ENCODE assay signal across 21 mouse cellular contexts in genomic region chr5:129169090-129169489, GRCm38 (mm10).
DNase-seq lines count a peak whose midpoint lies in the region; ATAC-seq and TF ChIP-seq lines count a peak whose summit lies in the region.
"Had no signal": no experiment of that assay in that cellular context is flagged by ENCODE, and none has a peak within 500 bp of the region (broad histone marks: within the 10 kb centered on the region; RNA-seq: fewer than 3 reads in every experiment).

No protein-coding gene starts in this region.

- 77% methylated on average over 5 of the region's 5 CpGs for WGBS in forebrain, embryonic 13.5 days
- WGBS in forebrain, embryonic 15.5 days, result 80% methylated on average over 5 of the region's 5 CpGs
- 13% methylated on average over 5 of the region's 5 CpGs for WGBS in kidney, embryonic 16.5 days
- 45% methylated on average over 5 of the region's 5 CpGs for WGBS in kidney, adult 2 months
- WGBS in limb, embryonic 10.5 days, result 58% methylated on average over 5 of the region's 5 CpGs

- TF ChIP-seq CTCF in kidney, adult 2 months (conservative IDR thresholded peaks at IDR 0.05; ENCODE audit: insufficient read depth, insufficient read length, low read depth, low read length), result no peak
- TF ChIP-seq CTCF in E14TG2a.4 (conservative IDR thresholded peaks at IDR 0.05; ENCODE audit: low read length), result no peak

- H3K9me3 ChIP-seq in forebrain, embryonic 13.5 days (replicated peaks), result no peaks in the 10 kb centered on the region
- no peaks in the 10 kb centered on the region for H3K9me3 ChIP-seq in forebrain, embryonic 15.5 days
- no peaks in the 10 kb centered on the region for H3K9me3 ChIP-seq in kidney, embryonic 16.5 days (ENCODE audit: low read length)
- no peaks in the 10 kb centered on the region for H3K9me3 ChIP-seq in E14TG2a.4 (ENCODE audit: low read length)
- no peaks in the 10 kb centered on the region for H3K9me3 ChIP-seq in limb, embryonic 10.5 days (replicated peaks)
- H3K9me3 ChIP-seq: intestine, embryonic 15.5 days; liver, embryonic 13.5 days; lung, embryonic 15.5 days had no signal

- peaks cover 11% of the 10 kb centered on the region for H3K4me1 ChIP-seq in forebrain, embryonic 13.5 days
- H3K4me1 ChIP-seq in forebrain, embryonic 15.5 days, result no peaks in the 10 kb centered on the region
- peaks cover 31% of the 10 kb centered on the region for H3K4me1 ChIP-seq in kidney, embryonic 16.5 days (ENCODE audit: insufficient read depth, low read length)
- peaks cover under 1% of the 10 kb centered on the region; the same call in 1 of the 2 replicates for H3K4me1 ChIP-seq in kidney, adult 2 months (ENCODE audit: control insufficient read depth, insufficient read depth, low read length)
- peaks cover 63% of the 10 kb centered on the region for H3K4me1 ChIP-seq in E14TG2a.4 (replicated peaks; ENCODE audit: low read depth, low read length)
- H3K4me1 ChIP-seq in limb, embryonic 10.5 days, result peaks cover 32% of the 10 kb centered on the region
- H3K4me1 ChIP-seq: liver, embryonic 13.5 days had no signal

- no peaks in the 10 kb centered on the region for H3K36me3 ChIP-seq in forebrain, embryonic 13.5 days (ENCODE audit: poor library complexity, severe bottlenecking)
- no peaks in the 10 kb centered on the region for H3K36me3 ChIP-seq in forebrain, embryonic 15.5 days
- no peaks in the 10 kb centered on the region for H3K36me3 ChIP-seq in kidney, embryonic 16.5 days (ENCODE audit: insufficient read depth, low read length)
- no peaks in the 10 kb centered on the region for H3K36me3 ChIP-seq in kidney, adult 2 months (ENCODE audit: control insufficient read depth, insufficient read depth, low read length)
- H3K36me3 ChIP-seq in E14TG2a.4 (ENCODE audit: insufficient read depth, low read length), result no peaks in the 10 kb centered on the region
- no peaks in the 10 kb centered on the region for H3K36me3 ChIP-seq in limb, embryonic 10.5 days
- H3K36me3 ChIP-seq: intestine, embryonic 15.5 days; liver, embryonic 13.5 days; lung, embryonic 15.5 days had no signal

- H3K9ac ChIP-seq in forebrain, embryonic 13.5 days, result no peak overlapping the region
- no peak overlapping the region for H3K9ac ChIP-seq in forebrain, embryonic 15.5 days (replicated peaks)
- H3K9ac ChIP-seq in kidney, embryonic 16.5 days (replicated peaks; ENCODE audit: low read length), result no peak overlapping the region
- H3K9ac ChIP-seq: intestine, embryonic 15.5 days; liver, embryonic 13.5 days; lung, embryonic 15.5 days had no signal

- H3K27me3 ChIP-seq in forebrain, embryonic 13.5 days, result no peaks in the 10 kb centered on the region
- H3K27me3 ChIP-seq in forebrain, embryonic 15.5 days, result no peaks in the 10 kb centered on the region
- H3K27me3 ChIP-seq in kidney, embryonic 16.5 days (ENCODE audit: insufficient read depth, low read length), result no peaks in the 10 kb centered on the region
- H3K27me3 ChIP-seq in kidney, adult 2 months (replicated peaks; ENCODE audit: control insufficient read depth, insufficient read depth, low read length), result no peaks in the 10 kb centered on the region
- H3K27me3 ChIP-seq in E14TG2a.4 (ENCODE audit: insufficient read depth, low read length), result no peaks in the 10 kb centered on the region; the same call in 1 of the 2 replicates
- peaks cover 15% of the 10 kb centered on the region for H3K27me3 ChIP-seq in limb, embryonic 10.5 days (ENCODE audit: low read depth, poor library complexity, severe bottlenecking)
- H3K27me3 ChIP-seq: intestine, embryonic 15.5 days; liver, embryonic 13.5 days; lung, embryonic 15.5 days had no signal

- no peak overlapping the region for H3K4me2 ChIP-seq in forebrain, embryonic 13.5 days
- H3K4me2 ChIP-seq in forebrain, embryonic 15.5 days (replicated peaks), result no peak overlapping the region
- no peak overlapping the region for H3K4me2 ChIP-seq in kidney, embryonic 16.5 days (replicated peaks; ENCODE audit: low read depth, low read length)
- H3K4me2 ChIP-seq: intestine, embryonic 15.5 days; liver, embryonic 13.5 days; lung, embryonic 15.5 days had no signal

- DNase-seq in kidney, adult 2 months, result no peak
- no peak for DNase-seq in limb, embryonic 10.5 days (ENCODE audit: low spot score)
- no peak for DNase-seq in gastrocnemius, postnatal 25 days
- DNase-seq: B cell, adult 2 months; cerebellum, adult 18-20 months; cerebellum, postnatal 36 days; gastrocnemius, postnatal 14 days; kidney, postnatal 36 days; layer of hippocampus, adult 9-11 months; left cerebral cortex, postnatal 4 days; liver, embryonic 13.5 days; retina, postnatal 1 day; thymus, adult 2 months had no signal

- ATAC-seq in forebrain, embryonic 13.5 days, result no peak
- ATAC-seq in forebrain, embryonic 15.5 days (replicated peaks), result no peak
- ATAC-seq in kidney, embryonic 16.5 days (ENCODE audit: low FRiP score, low TSS enrichment), result peak; percentile 41; the same call in 1 of the 2 replicates
- ATAC-seq: intestine, embryonic 15.5 days had no signal

- 0 out of 2 replicates have a peak overlapping the region, but pooled peaks have one; percentile 32 for H3K27ac ChIP-seq in forebrain, embryonic 13.5 days
- H3K27ac ChIP-seq in forebrain, embryonic 15.5 days (replicated peaks), result no peak overlapping the region
- peak overlapping the region; percentile 63 for H3K27ac ChIP-seq in kidney, embryonic 16.5 days (ENCODE audit: low read length)
- H3K27ac ChIP-seq in kidney, adult 2 months (ENCODE audit: insufficient read depth, low read depth, low read length), result no peak overlapping the region
- 0 out of 2 replicates have a peak overlapping the region, but pooled peaks have one; percentile 46 for H3K27ac ChIP-seq in limb, embryonic 10.5 days
- H3K27ac ChIP-seq: intestine, embryonic 15.5 days; left cerebral cortex, adult 2 months; liver, embryonic 13.5 days; lung, embryonic 15.5 days; macrophage had no signal

- no peak for TF ChIP-seq POLR2A in kidney, adult 2 months (IDR thresholded peaks at IDR 0.05; ENCODE audit: low read depth, low read length)

- no peak overlapping the region for H3K4me3 ChIP-seq in forebrain, embryonic 13.5 days
- no peak overlapping the region for H3K4me3 ChIP-seq in forebrain, embryonic 15.5 days
- H3K4me3 ChIP-seq in kidney, embryonic 16.5 days (ENCODE audit: low read length), result no peak overlapping the region
- no peak overlapping the region for H3K4me3 ChIP-seq in kidney, adult 2 months (ENCODE audit: insufficient read depth, low read depth, low read length)
- H3K4me3 ChIP-seq in E14TG2a.4 (replicated peaks; ENCODE audit: low read length), result peak overlapping the region; percentile 20; the same call in 1 of the 2 replicates
- no peak overlapping the region for H3K4me3 ChIP-seq in limb, embryonic 10.5 days
- H3K4me3 ChIP-seq: intestine, embryonic 15.5 days; left cerebral cortex, adult 2 months; liver, embryonic 13.5 days; lung, embryonic 15.5 days had no signal

Comparison
In these comparisons a context has a peak if more than half of its experiments do, and no peak if none do; other contexts are left out.
1. H3K27ac ChIP-seq: peak in forebrain, embryonic 13.5 days (single experiment), kidney, embryonic 16.5 days (single experiment) and limb, embryonic 10.5 days (single experiment); none in forebrain, embryonic 15.5 days (single experiment) and kidney, adult 2 months (single experiment).